Mouse (Mus musculus) thymus, adult 2 months (tissue): Measurements from ENCODE around the gene Gm11627. TPM values are rescaled to one million over a fixed set of nuclear protein-coding genes. Genes with fewer than 3 reads are reported as not detected.

Experiments used
- DNase-seq: peaks from one replicate; pipeline ENCODE4 v3.0.0; 2021
- H3K27ac ChIP-seq: fragments of 200-500 bp; 2 replicates; pipeline ENCODE4 v1.5.1; 2012; ENCODE audit warnings: low read length, control low read depth; ENCODE audit not compliant: control insufficient read depth, insufficient read depth
- H3K27me3 ChIP-seq: fragments of 200-500 bp; 2 replicates; pipeline ENCODE4 v1.6.1; 2012; ENCODE audit warnings: mild to moderate bottlenecking, low read length, moderate library complexity, mixed read lengths; ENCODE audit not compliant: control insufficient read depth, insufficient read depth
- H3K36me3 ChIP-seq: fragments of 200-500 bp; 2 replicates; pipeline ENCODE4 v1.6.1; 2012; ENCODE audit warnings: mild to moderate bottlenecking, low read length, moderate library complexity; ENCODE audit not compliant: control insufficient read depth, insufficient read depth
- H3K4me1 ChIP-seq: fragments of 200-500 bp; replicated peaks from 2 replicates; pipeline ENCODE4 v1.6.1; 2012; ENCODE audit warnings: low read length; ENCODE audit not compliant: control insufficient read depth, insufficient read depth
- H3K4me3 ChIP-seq: fragments of 200-500 bp; 2 replicates; pipeline ENCODE4 v1.5.1; 2012; ENCODE audit warnings: mild to moderate bottlenecking, low read length, control low read depth, moderate library complexity; ENCODE audit not compliant: control insufficient read depth, insufficient read depth
- CTCF ChIP-seq: fragments of 200-500 bp; IDR thresholded peaks from 2 replicates; pipeline ENCODE4 v1.5.1; 2012; ENCODE audit warnings: mild to moderate bottlenecking, control low read depth, low read length, moderate library complexity, borderline replicate concordance; ENCODE audit not compliant: control insufficient read depth, poor library complexity, insufficient read depth; ENCODE audit errors: extremely low read depth
- POLR2A ChIP-seq: fragments of 200-500 bp; IDR thresholded peaks from 2 replicates; pipeline ENCODE4 v1.6.1; 2012; ENCODE audit warnings: mild to moderate bottlenecking, low read length, control low read depth, moderate library complexity; ENCODE audit not compliant: control insufficient read depth, poor library complexity, insufficient read depth; ENCODE audit errors: extremely low read depth
- WGBS: fragments of 180-500 bp; shearing (Covaris S2); methylation state at CpG from one replicate; pipeline ENCODE4 v1.1.7; 2018; 5-methylcytosine and 5-hydroxymethylcytosine counted together
- polyA plus RNA-seq: library from polyadenylated mRNA; depleted of rRNA; stranded (reverse); fragments of >200 nt; gene quantifications from 2 replicates; pipeline ENCODE4 v1.2.3, GENCODE M21; 2012

The Gm11627 gene
- polyA plus RNA-seq, 1 experiment: 0.71 TPM

- TF ChIP-seq CTCF (no peak), POLR2A (no peak)
- WGBS: 59% methylated on average over 4 of the region's 4 CpGs
- no peaks in the 10 kb centered on the region for H3K36me3 ChIP-seq
- no peak overlapping the region for H3K4me3 ChIP-seq
- no peak overlapping the region for H3K27ac ChIP-seq
- no peak for DNase-seq
- H3K27me3 ChIP-seq: no peaks in the 10 kb centered on the region
- H3K4me1 ChIP-seq: no peaks in the 10 kb centered on the region
Measured at GRCm38 (mm10) chr11:102595341-102595820, 16.1 kb upstream of the Gm11627 start.

GRCm38 (mm10) chr11:102587554-102587953, 8.3 kb upstream of the Gm11627 start:
- no peak for DNase-seq
- H3K27me3 ChIP-seq: no peaks in the 10 kb centered on the region
- TF ChIP-seq POLR2A: no peak
- TF ChIP-seq CTCF: no peak
- no peaks in the 10 kb centered on the region for H3K36me3 ChIP-seq
- H3K4me1 ChIP-seq: no peaks in the 10 kb centered on the region
- no peak overlapping the region for H3K4me3 ChIP-seq
- WGBS: 80% methylated on average over 3 of the region's 3 CpGs
- H3K27ac ChIP-seq: no peak overlapping the region

- DNase-seq: no peak
- Histone ChIP-seq H3K4me3 (no peak overlapping the region), H3K36me3 (no peaks in the 10 kb centered on the region), H3K27ac (no peak overlapping the region), H3K4me1 (no peaks in the 10 kb centered on the region), H3K27me3 (no peaks in the 10 kb centered on the region)
- no peak for TF ChIP-seq CTCF
- no peak for TF ChIP-seq POLR2A
- WGBS: 92% methylated on average over 4 of the region's 4 CpGs
Measured at GRCm38 (mm10) chr11:102586445-102587130, 7.3 kb upstream of the Gm11627 start.

GRCm38 (mm10) chr11:102582736-102583135, 3.5 kb upstream of the Gm11627 start:
- H3K4me3 ChIP-seq: no peak overlapping the region
- 61% methylated on average over 5 of the region's 5 CpGs for WGBS
- H3K4me1 ChIP-seq: no peaks in the 10 kb centered on the region
- no peak for TF ChIP-seq CTCF
- no peaks in the 10 kb centered on the region; the same call in 1 of the 2 replicates for H3K27me3 ChIP-seq
- no peak for DNase-seq
- no peaks in the 10 kb centered on the region for H3K36me3 ChIP-seq
- no peak overlapping the region for H3K27ac ChIP-seq

GRCm38 (mm10) chr11:102582016-102582610, 2.9 kb upstream of the Gm11627 start:
- no peaks in the 10 kb centered on the region; the same call in 1 of the 2 replicates for H3K27me3 ChIP-seq
- 68% methylated on average over 13 of the region's 13 CpGs for WGBS
- TF ChIP-seq POLR2A (no peak), CTCF (no peak)
- no peak overlapping the region for H3K27ac ChIP-seq
- no peaks in the 10 kb centered on the region for H3K4me1 ChIP-seq
- H3K36me3 ChIP-seq: no peaks in the 10 kb centered on the region
- H3K4me3 ChIP-seq: no peak overlapping the region
- DNase-seq: no peak

GRCm38 (mm10) chr11:102581281-102582015, 2.2 kb upstream of the Gm11627 start:
- WGBS: 49% methylated on average over 11 of the region's 11 CpGs
- no peak for DNase-seq
- no peak overlapping the region for H3K4me3 ChIP-seq
- no peaks in the 10 kb centered on the region for H3K4me1 ChIP-seq
- H3K36me3 ChIP-seq: no peaks in the 10 kb centered on the region
- no peak overlapping the region for H3K27ac ChIP-seq
- no peak for TF ChIP-seq CTCF
- no peak for TF ChIP-seq POLR2A
- H3K27me3 ChIP-seq: no peaks in the 10 kb centered on the region; the same call in 1 of the 2 replicates

GRCm38 (mm10) chr11:102580034-102580330, 721 bp upstream of the Gm11627 start:
- TF ChIP-seq CTCF (no peak), POLR2A (no peak)
- WGBS: 92% methylated on average over 3 of the region's 3 CpGs
- no peak overlapping the region for H3K4me3 ChIP-seq
- DNase-seq: no peak
- H3K36me3 ChIP-seq: no peaks in the 10 kb centered on the region
- no peak overlapping the region for H3K27ac ChIP-seq
- no peaks in the 10 kb centered on the region for H3K4me1 ChIP-seq
- H3K27me3 ChIP-seq: no peaks in the 10 kb centered on the region; the same call in 1 of the 2 replicates
